Mouse (Mus musculus) megakaryocyte, embryonic 14.5 days (primary cell): ENCODE results near the gene Adcy7.

Experiments used
- FLI1 ChIP-seq: IDR thresholded peaks from 2 replicates; pipeline ENCODE4 v1.6.1; 2012; ENCODE audit warnings: low read length, inconsistent platforms, mixed read lengths
- GATA1 ChIP-seq: IDR thresholded peaks from 3 replicates; pipeline ENCODE4 v1.6.1; 2012; ENCODE audit warnings: mixed read lengths, low read length, inconsistent platforms, borderline replicate concordance

DNA sequence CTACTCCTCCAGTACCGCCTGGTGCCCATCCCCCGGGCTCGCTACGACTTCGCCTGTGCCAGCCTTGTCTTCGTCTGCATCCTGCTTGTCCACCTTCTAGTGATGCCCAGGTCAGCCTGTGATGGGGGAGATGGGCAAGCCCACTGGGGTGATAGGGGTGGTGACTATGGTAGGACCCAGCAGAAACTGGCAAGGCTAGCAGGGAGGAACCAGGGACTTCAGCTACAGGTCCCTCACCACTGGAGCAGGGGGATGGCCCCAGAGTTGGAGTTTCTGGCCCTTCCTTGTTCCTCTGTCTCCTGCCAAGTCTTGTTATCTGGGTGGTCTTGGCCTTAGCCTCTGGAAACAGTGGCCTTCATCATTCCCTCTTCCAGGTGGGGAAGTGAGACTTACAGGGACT lies 47.9 kb downstream of the Adcy7 start:
- TF ChIP-seq FLI1 (no peak), GATA1 (no peak)
